Mouse (Mus musculus) kidney, adult 9 months (tissue): ENCODE measurements around the gene Slc7a1.

Source experiments
- DNase-seq: peaks from one replicate; pipeline ENCODE4 v3.0.0; 2022

Slc7a1 gene

DNA sequence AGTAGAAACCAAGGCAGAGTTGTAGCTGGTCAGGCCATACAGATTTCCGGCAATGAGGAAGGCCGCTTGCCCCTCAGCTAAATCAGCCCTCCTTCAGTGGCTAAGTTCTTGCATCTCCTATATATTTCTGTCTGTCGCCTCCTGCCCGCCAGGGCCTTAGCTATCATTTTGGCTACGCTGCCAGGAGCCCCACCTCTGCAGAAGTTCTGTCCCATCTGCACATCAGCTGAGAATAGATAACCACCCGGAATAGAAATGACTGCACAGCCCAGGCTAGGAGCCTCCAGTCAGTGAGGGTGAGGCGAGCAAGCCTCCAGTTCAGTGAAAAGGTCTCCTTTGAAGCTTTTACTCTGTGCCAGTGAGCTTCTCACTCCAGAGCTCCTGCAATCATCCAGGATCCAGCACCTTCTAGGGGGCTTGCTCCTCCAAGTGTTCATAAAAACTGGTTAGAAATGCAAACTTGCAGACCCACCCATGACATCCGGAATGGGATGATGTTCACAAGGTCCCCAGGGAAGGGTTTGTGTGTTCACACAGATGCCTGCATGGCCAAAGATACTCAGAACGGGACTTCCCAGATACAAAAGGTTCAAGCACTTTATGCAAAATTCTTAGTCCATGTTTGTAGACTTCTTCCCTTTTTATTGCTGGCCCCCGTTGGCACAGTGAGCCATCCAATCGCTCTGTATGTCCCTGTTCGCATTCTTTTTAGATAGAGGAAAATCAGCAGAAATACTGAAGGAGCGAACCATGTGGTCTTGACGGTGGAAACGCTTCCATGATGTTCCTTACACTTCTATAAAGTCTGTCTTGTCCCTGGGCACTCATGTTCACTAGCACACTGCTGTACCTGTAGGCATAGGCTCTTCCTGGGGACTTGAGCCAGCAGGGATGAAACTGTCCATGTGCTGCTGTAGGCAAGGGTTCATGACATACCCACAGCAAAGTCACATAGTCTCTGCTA lies 10.4 kb downstream of the Slc7a1 start:
- no peak for DNase-seq

GRCm38 (mm10) chr5:148388251-148389006 lies 11.3 kb downstream of the Slc7a1 start:
- DNase-seq = no peak

DNA sequence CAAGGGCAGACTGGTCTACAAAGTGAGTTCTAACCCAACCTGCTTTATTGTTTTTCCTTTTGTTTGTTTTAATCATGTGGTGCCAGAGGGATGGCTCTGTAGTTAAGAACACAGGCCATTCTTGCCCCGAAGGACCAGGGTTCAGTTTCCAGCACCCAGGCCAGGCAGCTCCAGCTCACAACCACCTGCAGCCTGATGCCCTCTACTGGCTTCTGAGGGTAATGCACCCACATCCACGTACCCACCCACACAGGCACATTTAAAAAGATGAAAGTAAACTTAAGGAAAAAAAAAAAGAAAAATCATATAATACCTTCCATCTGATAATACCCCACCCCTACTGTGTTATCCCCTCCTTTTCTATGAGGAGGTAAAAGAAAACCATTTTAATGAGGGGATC lies 11.9 kb downstream of the Slc7a1 start:
- DNase-seq = no peak

DNA sequence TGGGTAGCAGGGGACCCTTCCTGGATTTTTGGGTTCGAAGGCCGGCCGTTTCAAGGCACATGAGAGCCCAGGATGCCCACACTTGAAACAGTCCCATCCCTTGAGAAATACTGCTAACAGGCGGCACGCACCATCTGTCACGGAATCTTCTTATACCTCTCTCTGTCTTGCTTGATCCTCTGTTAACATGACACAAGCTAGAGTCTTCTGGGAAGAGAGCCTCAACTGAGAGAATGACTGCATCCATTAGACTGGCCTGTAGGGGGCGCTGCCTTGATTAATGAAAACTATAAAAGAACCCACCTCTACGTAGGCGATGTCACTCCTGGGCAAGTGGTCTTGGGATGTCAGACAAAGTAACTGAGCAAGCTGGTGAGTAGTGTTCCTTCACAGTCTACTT lies 13.2 kb downstream of the Slc7a1 start:
- DNase-seq = no peak

DNA sequence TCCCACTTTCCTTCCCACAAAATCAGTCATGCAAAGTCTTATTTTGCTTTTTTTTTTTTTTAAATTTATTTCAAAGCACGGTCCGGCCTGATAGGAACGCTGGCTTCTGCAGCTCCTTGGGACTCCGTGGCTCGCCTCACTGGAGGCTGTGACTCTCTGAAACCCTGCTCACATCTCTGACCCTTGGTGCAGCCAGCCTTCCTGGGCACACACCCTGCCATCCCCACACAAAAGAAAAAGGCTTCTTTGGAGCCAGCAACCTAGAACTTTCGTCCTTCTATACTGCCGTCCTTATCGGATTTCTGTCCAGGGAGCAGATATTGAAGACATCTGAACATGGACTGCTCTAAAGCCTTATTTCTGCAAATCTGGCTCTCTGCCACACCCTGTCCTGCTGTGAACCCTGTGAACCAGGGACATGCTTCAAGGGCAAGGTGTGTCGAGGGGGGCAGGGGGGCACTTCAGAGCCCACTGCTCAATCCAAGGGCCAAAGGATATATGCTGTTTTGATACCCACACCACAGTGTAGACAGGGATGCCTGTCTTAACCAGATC lies 15.1 kb downstream of the Slc7a1 start:
- DNase-seq = no peak

DNA sequence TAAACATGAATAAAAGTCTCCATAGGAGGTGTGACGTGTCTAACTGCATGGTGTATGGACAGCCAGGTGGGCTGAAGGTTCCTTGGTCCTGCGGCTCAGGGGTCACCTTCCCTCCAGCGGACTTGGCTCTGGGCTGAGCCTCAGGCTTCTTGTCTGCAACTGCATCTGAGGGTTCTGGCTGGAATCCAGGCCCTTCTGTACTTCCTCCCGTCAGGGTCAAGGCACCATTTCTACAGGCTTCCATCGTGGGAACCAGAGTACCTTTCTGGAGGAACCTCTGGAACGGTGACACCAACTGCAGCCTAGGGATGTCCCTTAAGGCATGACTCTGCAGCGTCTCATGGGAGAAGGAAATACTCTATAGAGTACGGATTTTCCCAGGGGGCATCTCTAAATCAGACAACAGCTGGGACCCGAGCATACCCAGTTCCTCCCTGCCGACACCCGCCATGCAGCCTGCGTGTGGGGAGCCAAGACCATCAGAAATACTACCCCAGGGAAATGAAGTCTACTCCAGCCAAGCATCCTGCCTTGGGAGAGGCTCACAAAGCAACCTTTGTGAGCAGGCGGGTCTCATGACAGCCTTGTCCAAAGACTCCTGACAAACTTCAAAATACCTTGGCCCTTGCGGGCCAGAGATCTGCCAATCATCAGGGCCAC lies 15.7 kb downstream of the Slc7a1 start:
- DNase-seq = peak; percentile 17

- DNase-seq = no peak
Measured at GRCm38 (mm10) chr5:148381083-148381482, 18.6 kb downstream of the Slc7a1 start.

- DNase-seq = no peak
Measured at GRCm38 (mm10) chr5:148380246-148380504, 19.5 kb downstream of the Slc7a1 start.

GRCm38 (mm10) chr5:148379455-148380245 lies 20.1 kb downstream of the Slc7a1 start:
- DNase-seq = no peak

GRCm38 (mm10) chr5:148378707-148379106 lies 21.0 kb downstream of the Slc7a1 start:
- DNase-seq = no peak

DNA sequence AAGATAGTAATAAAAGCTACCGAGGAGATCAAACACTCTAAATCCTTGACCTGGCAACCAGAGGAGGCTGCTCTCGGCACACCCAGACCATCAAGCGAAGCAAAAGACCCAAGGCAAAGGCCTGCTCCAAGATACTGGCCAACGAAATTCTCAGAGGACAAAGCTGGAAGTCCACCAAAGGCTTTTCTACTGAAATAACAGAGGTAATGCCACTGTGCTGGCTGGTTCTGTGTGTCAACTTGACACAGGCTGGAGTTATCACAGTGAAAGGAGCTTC lies 21.5 kb downstream of the Slc7a1 start:
- no peak for DNase-seq

- DNase-seq = no peak
Measured at GRCm38 (mm10) chr5:148377439-148378231, 22.1 kb downstream of the Slc7a1 start.

DNA sequence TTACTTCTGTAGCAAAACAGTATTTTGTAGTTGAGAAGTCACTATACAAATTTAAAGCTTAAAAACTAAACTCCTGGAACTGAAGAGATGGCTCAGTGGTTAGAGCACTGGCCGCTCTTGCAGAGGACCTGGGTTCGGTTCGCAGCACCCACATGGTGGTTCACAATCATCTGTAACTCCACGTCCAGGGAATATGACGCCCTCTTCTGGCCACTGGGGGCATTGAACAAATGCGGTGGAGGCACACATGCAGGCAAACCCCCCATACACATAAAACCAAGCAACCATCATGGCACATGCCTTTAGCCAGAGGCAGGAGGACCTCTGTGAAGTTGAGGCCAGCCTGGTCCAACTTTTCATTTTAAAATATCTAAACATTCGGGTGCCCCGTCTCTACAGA lies 23.3 kb downstream of the Slc7a1 start:
- no peak for DNase-seq

DNA sequence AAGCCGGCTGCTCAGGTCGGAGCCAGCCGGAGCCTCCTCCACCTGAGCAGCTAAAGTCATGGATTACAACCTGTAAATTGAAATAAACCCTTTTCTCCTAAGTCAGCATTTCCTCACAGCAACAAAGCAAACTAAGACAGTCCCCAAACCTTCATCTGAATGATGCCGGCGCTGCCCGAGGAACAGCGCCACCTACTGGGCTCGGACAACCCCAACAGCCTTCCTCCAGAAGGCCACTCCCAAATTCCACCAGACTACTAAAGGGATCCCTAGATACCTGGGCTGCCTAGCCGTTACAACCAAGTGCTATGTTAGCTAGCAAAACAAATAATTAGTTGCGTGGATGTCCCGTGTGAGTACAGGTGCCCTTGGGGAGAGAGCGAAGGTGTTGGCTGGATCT lies 24.2 kb downstream of the Slc7a1 start:
- no peak for DNase-seq

DNA sequence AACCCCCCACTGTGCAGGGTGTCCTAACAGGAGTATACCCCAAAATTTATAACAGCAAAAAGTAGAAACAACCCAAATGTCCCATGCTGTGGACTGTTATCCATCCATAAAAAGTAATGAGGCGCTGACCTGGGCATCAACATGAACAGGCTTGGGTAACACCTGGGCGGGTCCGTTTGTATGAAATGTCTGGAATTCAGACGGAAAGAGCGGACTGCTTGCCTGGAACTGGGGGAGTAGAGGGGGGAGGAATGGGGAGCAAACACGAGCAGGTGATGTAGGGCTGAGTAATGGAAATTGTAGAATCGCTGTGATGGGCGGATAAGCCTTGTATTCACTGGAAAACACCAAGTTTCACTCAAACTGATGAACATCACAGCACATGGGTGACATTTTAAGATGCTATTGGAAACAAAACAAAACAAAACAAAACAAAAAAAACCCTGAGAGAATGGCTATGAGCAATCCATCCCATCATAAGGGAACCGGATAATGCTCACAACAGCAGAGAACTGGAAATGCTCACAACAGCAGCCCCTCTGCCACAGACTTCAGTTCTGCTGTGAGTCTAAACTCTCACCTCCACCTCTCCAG lies 26.5 kb downstream of the Slc7a1 start:
- DNase-seq = no peak

DNA sequence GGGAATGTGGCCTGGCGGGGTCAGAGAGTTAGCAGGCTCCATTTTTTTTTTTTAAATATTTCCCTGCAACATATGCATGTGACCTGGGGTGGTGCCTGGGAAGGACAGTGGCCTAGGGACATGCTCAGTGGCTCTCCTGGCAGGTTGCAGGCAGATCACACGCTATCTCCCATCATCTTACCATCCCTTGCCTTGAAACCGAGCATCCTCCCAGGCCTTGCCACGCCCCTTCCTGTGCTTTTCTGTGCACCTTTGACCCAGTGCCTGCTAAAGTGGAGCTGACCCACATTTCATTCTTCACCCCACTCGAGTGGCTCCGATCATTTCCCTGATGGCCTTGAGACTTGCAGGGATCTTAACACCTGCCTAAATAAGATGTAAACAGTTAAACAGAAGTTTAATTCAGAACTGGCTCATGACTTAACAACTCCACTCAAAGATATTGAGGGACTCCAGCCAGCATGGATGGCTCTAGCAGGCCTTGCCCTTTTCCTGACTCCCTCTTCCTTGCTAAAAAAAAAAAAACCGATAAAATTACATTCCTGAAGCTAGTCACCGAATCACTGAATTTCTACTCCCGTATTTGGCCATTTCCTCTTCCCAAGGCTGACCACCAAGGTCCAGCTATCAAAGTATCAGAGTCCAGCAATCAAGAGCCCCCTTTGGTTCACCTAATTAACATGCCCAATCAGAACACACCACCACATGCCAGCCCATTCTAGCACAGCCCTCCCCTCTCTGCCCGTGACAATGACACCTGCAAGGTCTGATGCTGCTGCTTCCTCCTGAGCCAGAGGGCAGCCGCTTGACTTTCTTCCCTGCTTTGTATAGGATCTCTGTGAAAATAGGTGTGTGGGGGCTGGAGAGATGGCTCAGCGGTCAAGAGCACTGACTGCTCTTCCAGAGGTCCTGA lies 27.4 kb downstream of the Slc7a1 start:
- no peak for DNase-seq

- DNase-seq = no peak
Measured at GRCm38 (mm10) chr5:148371375-148371774, 28.3 kb downstream of the Slc7a1 start.

DNA sequence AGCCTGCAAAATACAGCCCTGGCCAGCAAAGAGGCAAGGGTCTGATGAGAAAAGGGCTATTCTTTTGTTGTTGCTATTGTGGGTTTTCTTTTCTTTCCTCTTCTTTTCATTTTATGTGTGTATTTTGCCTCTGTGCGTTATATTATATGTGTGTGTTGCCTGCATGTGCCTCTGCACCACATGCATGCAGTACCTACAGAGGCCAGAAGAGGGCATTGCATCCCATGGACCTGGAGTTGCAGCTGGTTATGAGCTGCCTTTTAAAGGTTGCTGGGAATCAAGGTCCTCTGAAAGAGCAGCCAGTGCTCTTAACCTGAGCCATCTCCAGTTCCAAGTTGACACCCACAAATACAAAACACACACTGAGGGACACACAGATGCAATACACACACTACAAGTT lies 29.1 kb downstream of the Slc7a1 start:
- no peak for DNase-seq

DNA sequence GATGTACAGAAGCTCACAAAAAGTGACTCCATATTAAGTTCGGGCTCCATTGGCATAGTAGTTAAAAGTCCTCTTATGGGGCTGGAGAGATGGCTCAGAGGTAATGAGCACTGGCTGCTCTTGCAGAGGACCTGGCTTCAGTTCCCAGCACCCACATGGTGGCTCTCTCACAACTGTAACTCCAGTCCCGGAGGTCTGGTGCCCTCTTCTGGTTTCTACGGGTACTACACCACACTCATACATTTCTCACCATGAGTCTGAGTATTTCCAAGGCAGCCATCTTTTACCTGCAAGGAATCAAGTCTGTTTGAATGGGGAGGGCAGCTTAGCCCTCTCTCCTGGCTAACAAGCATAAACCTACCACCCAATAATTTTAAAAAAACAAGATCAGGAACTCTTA lies 30.5 kb downstream of the Slc7a1 start:
- no peak for DNase-seq

GRCm38 (mm10) chr5:148367816-148368215 lies 31.9 kb downstream of the Slc7a1 start:
- no peak for DNase-seq

GRCm38 (mm10) chr5:148366455-148366854 lies 33.2 kb downstream of the Slc7a1 start:
- DNase-seq = no peak
